Mouse (Mus musculus): ENCODE measurements around the gene Rexo1. TPM values are rescaled to one million over a fixed set of nuclear protein-coding genes. Genes with fewer than 3 reads are reported as not detected.

The Rexo1 gene
- polyA plus RNA-seq, 1 experiment from 2014 or later: 31.3 TPM

GRCm38 (mm10) chr10:80569664-80570066, 8.3 kb upstream of the Rexo1 start:
- ATAC-seq (replicated peaks): no peak
- peaks cover 48% of the 10 kb centered on the region for H3K4me1 ChIP-seq
- H3K9me3 ChIP-seq: no peaks in the 10 kb centered on the region
- H3K4me2 ChIP-seq (replicated peaks): no peak overlapping the region
- 44% methylated on average over 10 of the region's 10 CpGs for WGBS
- H3K9ac ChIP-seq (replicated peaks): no peak overlapping the region
- H3K27ac ChIP-seq (replicated peaks): no peak overlapping the region
- no peak overlapping the region for H3K4me3 ChIP-seq
- H3K27me3 ChIP-seq: no peaks in the 10 kb centered on the region
- peaks cover 5% of the 10 kb centered on the region; the same call in 1 of the 2 replicates for H3K36me3 ChIP-seq

- Histone ChIP-seq H3K9me3 (no peaks in the 10 kb centered on the region), H3K27ac (replicated peaks) (no peak overlapping the region), H3K36me3 (peaks cover 5% of the 10 kb centered on the region; the same call in 1 of the 2 replicates), H3K4me3 (no peak overlapping the region), H3K27me3 (no peaks in the 10 kb centered on the region), H3K4me2 (replicated peaks) (no peak overlapping the region), H3K9ac (replicated peaks) (no peak overlapping the region), H3K4me1 (peaks cover 41% of the 10 kb centered on the region)
- ATAC-seq (replicated peaks): no peak
- WGBS: 96% methylated on average over 29 of the region's 29 CpGs
Measured at GRCm38 (mm10) chr10:80568876-80569275, 7.5 kb upstream of the Rexo1 start.

GRCm38 (mm10) chr10:80566375-80567092, 5.2 kb upstream of the Rexo1 start:
- Histone ChIP-seq H3K9ac (replicated peaks) (peak overlapping the region; percentile 20; the same call in 1 of the 2 replicates), H3K4me3 (peak overlapping the region; percentile 19), H3K27me3 (no peaks in the 10 kb centered on the region), H3K27ac (replicated peaks) (peak overlapping the region; percentile 85), H3K36me3 (peaks cover 5% of the 10 kb centered on the region; the same call in 1 of the 2 replicates), H3K4me2 (replicated peaks) (peak overlapping the region; percentile 35), H3K4me1 (peaks cover 40% of the 10 kb centered on the region), H3K9me3 (no peaks in the 10 kb centered on the region)
- 8% methylated on average over 17 of the region's 17 CpGs for WGBS
- peak; percentile 58 for ATAC-seq (replicated peaks)

GRCm38 (mm10) chr10:80560621-80561020, 739 bp downstream of the Rexo1 start:
- H3K4me3 ChIP-seq: peak overlapping the region; percentile 77
- 0 out of 2 replicates have a peak overlapping the region, but pooled peaks have one; percentile 94 for H3K27ac ChIP-seq (replicated peaks)
- H3K4me2 ChIP-seq (replicated peaks): peak overlapping the region; percentile 79
- peak overlapping the region; percentile 84 for H3K9ac ChIP-seq (replicated peaks)
- 2% methylated on average over 13 of the region's 13 CpGs for WGBS
- H3K27me3 ChIP-seq: no peaks in the 10 kb centered on the region
- no peak for ATAC-seq (replicated peaks)
- peaks cover 48% of the 10 kb centered on the region for H3K4me1 ChIP-seq
- H3K36me3 ChIP-seq: no peaks in the 10 kb centered on the region
- no peaks in the 10 kb centered on the region for H3K9me3 ChIP-seq

- WGBS: 80% methylated on average over 7 of the region's 7 CpGs
- Histone ChIP-seq H3K9me3 (no peaks in the 10 kb centered on the region), H3K4me1 (peaks cover 48% of the 10 kb centered on the region), H3K27ac (replicated peaks) (no peak overlapping the region), H3K27me3 (no peaks in the 10 kb centered on the region), H3K4me3 (no peak overlapping the region), H3K36me3 (no peaks in the 10 kb centered on the region), H3K9ac (replicated peaks) (no peak overlapping the region), H3K4me2 (replicated peaks) (no peak overlapping the region)
- no peak for ATAC-seq (replicated peaks)
Measured at GRCm38 (mm10) chr10:80559431-80559830, 1.9 kb downstream of the Rexo1 start.

- Histone ChIP-seq H3K9me3 (no peaks in the 10 kb centered on the region), H3K27ac (replicated peaks) (no peak overlapping the region), H3K27me3 (no peaks in the 10 kb centered on the region), H3K9ac (replicated peaks) (no peak overlapping the region), H3K36me3 (no peaks in the 10 kb centered on the region), H3K4me2 (replicated peaks) (no peak overlapping the region), H3K4me1 (peaks cover 42% of the 10 kb centered on the region), H3K4me3 (no peak overlapping the region)
- WGBS: 26% methylated on average over 5 of the region's 5 CpGs
- ATAC-seq (replicated peaks): no peak
Measured at GRCm38 (mm10) chr10:80557346-80557965, 3.9 kb downstream of the Rexo1 start.

- Histone ChIP-seq H3K4me2 (replicated peaks) (no peak overlapping the region), H3K4me3 (no peak overlapping the region), H3K9me3 (no peaks in the 10 kb centered on the region), H3K27me3 (no peaks in the 10 kb centered on the region), H3K4me1 (peaks cover 17% of the 10 kb centered on the region), H3K27ac (replicated peaks) (no peak overlapping the region), H3K36me3 (peaks cover 14% of the 10 kb centered on the region), H3K9ac (replicated peaks) (no peak overlapping the region)
- no peak for ATAC-seq (replicated peaks)
- WGBS: 93% methylated on average over 6 of the region's 6 CpGs
Measured at GRCm38 (mm10) chr10:80553997-80554396, 7.4 kb downstream of the Rexo1 start.

GRCm38 (mm10) chr10:80553575-80553974, 7.8 kb downstream of the Rexo1 start:
- Histone ChIP-seq H3K36me3 (peaks cover 14% of the 10 kb centered on the region), H3K9me3 (no peaks in the 10 kb centered on the region), H3K4me1 (peaks cover 15% of the 10 kb centered on the region), H3K9ac (replicated peaks) (no peak overlapping the region), H3K27ac (replicated peaks) (no peak overlapping the region), H3K27me3 (no peaks in the 10 kb centered on the region), H3K4me3 (no peak overlapping the region), H3K4me2 (replicated peaks) (no peak overlapping the region)
- ATAC-seq (replicated peaks): no peak
- WGBS: 94% methylated on average over 8 of the region's 8 CpGs

- no peaks in the 10 kb centered on the region for H3K9me3 ChIP-seq
- H3K27ac ChIP-seq (replicated peaks): no peak overlapping the region
- H3K4me2 ChIP-seq (replicated peaks): no peak overlapping the region
- H3K27me3 ChIP-seq: no peaks in the 10 kb centered on the region
- 59% methylated on average over 9 of the region's 9 CpGs for WGBS
- peaks cover 26% of the 10 kb centered on the region for H3K36me3 ChIP-seq
- no peak overlapping the region for H3K9ac ChIP-seq (replicated peaks)
- H3K4me1 ChIP-seq: peaks cover 3% of the 10 kb centered on the region
- H3K4me3 ChIP-seq: no peak overlapping the region
- no peak for ATAC-seq (replicated peaks)
Measured at GRCm38 (mm10) chr10:80552364-80552763, 9.0 kb downstream of the Rexo1 start.

GRCm38 (mm10) chr10:80549279-80549678, 12.1 kb downstream of the Rexo1 start:
- Histone ChIP-seq H3K27ac (replicated peaks) (no peak overlapping the region), H3K4me1 (no peaks in the 10 kb centered on the region), H3K4me3 (no peak overlapping the region), H3K4me2 (replicated peaks) (no peak overlapping the region), H3K36me3 (peaks cover 54% of the 10 kb centered on the region), H3K9me3 (no peaks in the 10 kb centered on the region), H3K9ac (replicated peaks) (no peak overlapping the region), H3K27me3 (no peaks in the 10 kb centered on the region)
- no peak for ATAC-seq (replicated peaks)
- WGBS: 88% methylated on average over 21 of the region's 21 CpGs

- Histone ChIP-seq H3K27me3 (no peaks in the 10 kb centered on the region), H3K9me3 (no peaks in the 10 kb centered on the region), H3K4me2 (replicated peaks) (no peak overlapping the region), H3K36me3 (peaks cover 62% of the 10 kb centered on the region), H3K27ac (replicated peaks) (no peak overlapping the region), H3K4me1 (no peaks in the 10 kb centered on the region), H3K9ac (replicated peaks) (no peak overlapping the region), H3K4me3 (no peak overlapping the region)
- peak; percentile 53; the same call in 1 of the 2 replicates for ATAC-seq (replicated peaks)
- WGBS: 71% methylated on average over 10 of the region's 10 CpGs
Measured at GRCm38 (mm10) chr10:80548428-80549006, 12.8 kb downstream of the Rexo1 start.

GRCm38 (mm10) chr10:80547539-80547938, 13.8 kb downstream of the Rexo1 start:
- H3K4me2 ChIP-seq (replicated peaks): no peak overlapping the region
- ATAC-seq (replicated peaks): no peak
- H3K4me1 ChIP-seq: no peaks in the 10 kb centered on the region
- no peak overlapping the region for H3K27ac ChIP-seq (replicated peaks)
- H3K27me3 ChIP-seq: no peaks in the 10 kb centered on the region
- 93% methylated on average over 15 of the region's 15 CpGs for WGBS
- peaks cover 70% of the 10 kb centered on the region for H3K36me3 ChIP-seq
- no peaks in the 10 kb centered on the region for H3K9me3 ChIP-seq
- H3K4me3 ChIP-seq: no peak overlapping the region
- H3K9ac ChIP-seq (replicated peaks): no peak overlapping the region

All from forebrain, embryonic 15.5 days (tissue).